Mouse (Mus musculus) left cerebral cortex, adult 18-20 months (tissue): ENCODE results near the gene Vav1. TPM values are rescaled to one million over a fixed set of nuclear protein-coding genes. Genes with fewer than 3 reads are reported as not detected.
"Not testable (repeated sequence)": the region's sequence is repeated elsewhere in the genome, so short reads cannot be mapped to it uniquely, and the experiment has no call there.

ENCODE experiments used
- DNase-seq, 2 experiments: peaks; one replicate each; pipeline ENCODE4 v3.0.0; 2021 to 2022; ENCODE audit warnings: low spot score in 2 of 2, mixed read lengths in 1 of 2
- total RNA-seq, 2 experiments: library from RNA; stranded (reverse); gene quantifications; 2 replicates each; pipeline ENCODE4 v1.2.3; 2021

Vav1 gene
- total RNA-seq, 2 experiments from 2014 or later: 2.9 to 3.1 TPM

GRCm38 (mm10) chr17:57335194-57335593 is 56.3 kb downstream of the Vav1 start:
- DNase-seq: not testable (repeated sequence)

GRCm38 (mm10) chr17:57335673-57336303 is 56.9 kb downstream of the Vav1 start:
- peak; percentile 87 to 93 for DNase-seq

- DNase-seq: no peak
Observed at GRCm38 (mm10) chr17:57337996-57338395, 59.1 kb downstream of the Vav1 start.

DNA sequence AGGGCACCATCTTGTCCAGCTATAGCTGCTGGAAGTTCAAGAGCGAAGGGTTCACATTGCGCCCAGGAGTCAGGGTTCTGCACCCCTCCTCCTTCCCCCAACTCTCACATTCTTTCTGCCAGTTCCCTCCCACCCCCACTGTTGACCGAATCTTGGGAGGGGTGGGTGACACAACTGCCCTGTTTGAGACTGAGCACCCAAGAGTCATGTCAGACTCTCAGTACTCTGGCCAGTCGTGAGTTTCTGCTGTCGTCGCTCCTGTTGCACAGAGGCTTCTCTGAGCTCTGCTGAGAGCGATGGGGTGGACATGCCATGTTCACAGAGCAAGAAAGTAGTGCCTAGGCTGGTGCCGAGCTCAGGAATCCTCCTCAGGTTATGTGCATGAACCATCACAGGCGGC is 60.4 kb downstream of the Vav1 start:
- no peak for DNase-seq

GRCm38 (mm10) chr17:57341568-57341967 is 62.7 kb downstream of the Vav1 start:
- DNase-seq: no peak

DNA sequence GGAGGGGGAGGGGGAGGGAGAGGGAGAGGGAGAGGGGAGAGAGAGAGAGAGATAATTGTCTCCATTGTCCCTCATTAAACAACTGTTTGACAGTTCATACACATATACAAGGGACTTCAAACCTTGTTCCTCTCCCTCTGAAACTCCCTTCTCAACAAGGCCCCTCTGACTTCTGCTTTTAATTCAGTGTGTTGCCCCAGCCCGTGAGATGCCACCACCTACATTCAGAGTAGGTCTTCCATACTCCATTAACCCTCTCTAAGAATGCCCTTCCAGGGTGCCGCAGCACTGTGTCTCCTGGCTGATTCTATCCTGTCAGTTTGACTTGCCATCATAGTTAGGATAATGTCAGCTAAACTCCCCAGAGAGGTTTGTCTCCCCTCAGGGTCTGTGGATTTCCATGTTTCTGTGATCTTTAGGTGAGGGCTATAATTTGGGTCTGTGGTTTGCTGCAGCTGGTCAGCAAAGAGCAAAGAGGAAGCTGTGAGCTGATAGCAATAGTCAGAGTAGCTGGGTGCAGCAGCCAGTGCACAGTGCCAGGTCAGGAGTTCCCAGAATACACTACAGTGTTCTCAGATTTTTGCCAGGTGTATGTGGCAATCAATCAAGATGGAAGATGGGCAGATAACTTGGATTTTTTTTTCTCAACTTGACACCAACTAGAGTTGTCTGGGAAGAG is 65.3 kb downstream of the Vav1 start:
- no peak for DNase-seq

DNA sequence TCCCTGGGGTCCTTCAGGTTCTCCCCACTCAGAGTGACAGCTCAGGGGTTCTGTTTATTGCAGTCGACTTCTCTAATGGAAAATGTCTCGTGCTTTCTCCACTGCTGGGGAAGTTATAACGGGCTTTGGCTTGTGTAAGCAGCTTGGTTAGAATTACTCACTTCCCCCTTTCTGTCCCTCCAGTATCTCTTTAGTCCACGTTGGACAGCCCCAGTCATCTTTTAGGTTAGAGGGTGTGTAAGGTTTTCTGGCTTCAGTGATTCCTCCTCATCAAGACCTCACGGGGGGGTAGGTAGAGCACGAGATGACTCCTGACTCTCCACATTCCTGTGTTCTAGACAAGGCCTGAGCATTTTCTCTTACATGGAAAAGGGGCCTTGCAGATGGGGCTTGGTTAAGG is 68.1 kb downstream of the Vav1 start:
- DNase-seq: no peak

GRCm38 (mm10) chr17:57347781-57348180 is 68.9 kb downstream of the Vav1 start:
- DNase-seq: no peak

DNA sequence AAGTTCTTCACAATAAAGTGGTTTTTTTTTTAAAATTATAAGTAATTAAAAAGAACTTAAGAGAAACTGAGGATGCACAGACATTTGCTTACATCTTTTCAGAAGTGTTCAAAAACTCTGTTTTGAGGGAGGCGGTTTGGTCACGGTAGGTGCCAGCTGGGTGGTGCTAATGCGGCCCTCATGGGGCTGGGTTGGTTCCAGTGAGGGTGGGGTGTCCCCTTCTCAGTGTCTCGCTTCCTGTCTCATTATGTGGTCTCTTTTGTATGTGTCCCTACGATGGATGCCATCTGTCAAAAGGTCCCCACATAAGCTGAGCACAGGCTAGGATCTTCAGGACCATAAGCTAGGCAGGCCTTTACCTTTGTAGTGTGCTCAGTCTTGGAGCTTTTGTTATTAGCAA is 70.2 kb downstream of the Vav1 start:
- no peak for DNase-seq

- no peak for DNase-seq
Observed at GRCm38 (mm10) chr17:57350212-57350611, 71.3 kb downstream of the Vav1 start.

GRCm38 (mm10) chr17:57351107-57351506 is 72.2 kb downstream of the Vav1 start:
- DNase-seq: no peak

GRCm38 (mm10) chr17:57358441-57358840 is 79.5 kb downstream of the Vav1 start, which contains the start of gene Adgre1:
TSS of gene Adgre1 (plus strand) at chr17:57358691.
- DNase-seq: no peak

GRCm38 (mm10) chr17:57359485-57360241 is 80.8 kb downstream of the Vav1 start:
- no peak for DNase-seq

Other genes with a start within 250 kb of the Vav1 start
- gene Khsrp, start 247.6 kb upstream of the Vav1 start, total RNA-seq: 100 to 1,000 TPM; 106 to 108 TPM
- gene Slc25a41, start 237.4 kb upstream of the Vav1 start, total RNA-seq: under 1 TPM in 1 of 2 experiments, not detected in 1; 0.40 TPM
- gene Crb3, start 220.0 kb upstream of the Vav1 start, total RNA-seq: 1 to 10 TPM in 1 of 2 experiments, under 1 TPM in 1; 0.68 to 1.6 TPM
- 100 to 1,000 TPM; 314 to 325 TPM for gene Slc25a23, start 219.2 kb upstream of the Vav1 start, total RNA-seq
- 1 to 10 TPM; 1.2 to 1.8 TPM for gene Dennd1c, start 200.6 kb upstream of the Vav1 start, total RNA-seq
- 100 to 1,000 TPM; 543 to 577 TPM for gene Tubb4a, start 191.3 kb upstream of the Vav1 start, total RNA-seq
- under 1 TPM; 0.37 to 0.52 TPM for gene Tnfsf9, start 173.8 kb upstream of the Vav1 start, total RNA-seq
- gene Cd70, start 129.3 kb upstream of the Vav1 start, total RNA-seq: not detected
- gene Tnfsf14, start 84.9 kb upstream of the Vav1 start, total RNA-seq: not detected
- under 1 TPM in 1 of 2 experiments, not detected in 1; 0.84 TPM for gene C3, start 51.0 kb upstream of the Vav1 start, total RNA-seq
- 10 to 100 TPM; 24.1 to 26.7 TPM for gene Gpr108, start 30.7 kb upstream of the Vav1 start, total RNA-seq
- 10 to 100 TPM in 1 of 2 experiments, 1 to 10 TPM in 1; 9.5 to 10.2 TPM for gene Trip10, start 29.6 kb upstream of the Vav1 start, total RNA-seq
- gene Adgre1, start 79.6 kb downstream of the Vav1 start, total RNA-seq: 1 to 10 TPM; 4.8 to 7.4 TPM